Mouse (Mus musculus) layer of hippocampus, adult 11-12 months (tissue): ENCODE measurements at regions not wholly inside any gene's neighbourhood (a gene's known extent, or its start where the extent isn't known, plus 50 kb on each side); places are given as distances from the start of the nearest gene placed in this dataset.

Source experiments
- DNase-seq: peaks from one replicate; pipeline ENCODE4 v3.0.0; 2022; ENCODE audit warnings: low spot score

- no peak for DNase-seq
Measured at GRCm38 (mm10) chr13:28754207-28754606, 199.3 kb downstream of the Sox4 start.

DNA sequence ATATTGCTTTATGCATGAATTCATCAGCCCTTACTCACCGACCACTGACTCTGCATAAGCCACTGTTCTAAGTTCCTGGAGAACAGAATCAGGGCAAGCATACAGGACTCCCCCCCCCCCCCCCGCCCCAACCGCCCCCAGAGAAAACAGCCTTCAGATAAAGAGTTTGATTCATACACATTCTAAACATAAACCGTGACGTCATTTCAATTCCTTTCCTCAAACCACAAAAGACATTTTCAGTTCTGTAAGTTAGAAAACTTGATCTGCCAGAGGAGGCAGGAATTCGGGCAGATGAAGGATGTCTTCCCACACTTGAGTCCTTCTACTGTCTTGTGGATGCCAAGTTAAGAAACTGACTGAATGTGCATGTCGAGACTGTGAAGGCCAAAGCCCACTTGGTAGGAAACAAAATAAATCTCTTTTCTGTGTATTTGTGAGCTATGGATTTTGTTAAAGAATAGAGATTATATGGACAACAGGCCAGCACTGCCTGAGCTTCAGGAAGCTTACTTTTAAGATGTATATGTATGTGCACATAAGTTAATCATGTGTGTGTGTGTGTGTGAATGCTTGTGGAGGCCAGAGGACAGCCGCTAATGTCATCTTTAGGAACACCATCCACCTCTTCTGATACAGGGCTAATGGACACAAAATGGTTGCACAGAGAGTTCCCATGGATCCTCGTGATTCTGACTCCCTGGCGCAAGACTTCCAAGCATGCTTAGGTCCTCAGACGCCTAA is 202.4 kb downstream of the Sox4 start:
- DNase-seq, result no peak

DNA sequence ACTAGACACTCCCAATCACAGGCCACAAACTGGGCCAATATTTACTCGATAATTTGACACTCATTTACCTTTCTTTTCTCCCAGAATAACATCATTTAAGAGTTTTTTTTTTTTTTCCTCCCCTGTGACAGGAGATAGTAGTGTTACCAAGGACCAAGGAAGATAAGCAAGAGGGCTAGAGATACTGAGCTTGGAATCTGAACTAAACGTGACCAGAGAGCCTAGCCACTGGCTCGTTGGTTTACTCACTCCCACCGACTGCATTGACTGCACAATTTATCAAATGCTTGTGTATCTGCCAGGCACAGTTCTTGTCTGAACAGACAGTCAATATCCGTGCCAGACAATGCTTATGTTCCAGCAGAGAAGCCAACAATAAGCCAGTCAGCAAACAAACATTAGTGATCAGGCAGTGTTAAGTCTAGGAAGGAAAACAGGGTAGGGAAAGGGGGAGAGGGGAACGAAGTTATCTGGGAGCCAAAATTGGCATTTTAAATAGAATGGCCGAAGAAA is 213.3 kb downstream of the Sox4 start:
- no peak for DNase-seq

- no peak for DNase-seq
Measured at GRCm38 (mm10) chr13:28738160-28739100, 215.1 kb downstream of the Sox4 start.

GRCm38 (mm10) chr13:28732475-28732874 is 221.0 kb downstream of the Sox4 start:
- no peak for DNase-seq

- DNase-seq, result no peak
Measured at GRCm38 (mm10) chr13:28732036-28732435, 221.5 kb downstream of the Sox4 start.

- no peak for DNase-seq
Measured at GRCm38 (mm10) chr13:28730059-28730580, 223.4 kb downstream of the Sox4 start.

GRCm38 (mm10) chr13:28728768-28729167 is 224.7 kb downstream of the Sox4 start:
- no peak for DNase-seq

- DNase-seq, result no peak
Measured at GRCm38 (mm10) chr13:28724300-28724699, 229.2 kb downstream of the Sox4 start.

DNA sequence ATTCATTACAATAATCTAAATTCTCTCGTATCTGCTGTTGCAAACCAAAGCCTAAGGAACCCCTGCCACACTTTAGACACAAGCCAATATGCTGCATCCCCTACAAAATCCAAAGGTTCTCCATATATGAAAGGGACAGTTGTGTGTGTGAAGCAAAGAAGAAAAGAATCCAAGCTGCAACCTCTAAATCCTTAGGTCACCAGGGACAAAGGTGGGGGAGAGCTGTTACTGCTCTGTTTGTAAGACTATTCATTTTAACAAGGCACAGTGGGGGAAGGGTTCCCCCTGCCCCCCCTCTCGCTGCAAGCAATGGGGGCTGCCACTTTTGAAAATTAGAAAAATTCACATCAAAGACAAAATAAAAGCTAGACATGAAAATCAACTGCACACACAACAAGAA is 231.4 kb downstream of the Sox4 start:
- no peak for DNase-seq

DNA sequence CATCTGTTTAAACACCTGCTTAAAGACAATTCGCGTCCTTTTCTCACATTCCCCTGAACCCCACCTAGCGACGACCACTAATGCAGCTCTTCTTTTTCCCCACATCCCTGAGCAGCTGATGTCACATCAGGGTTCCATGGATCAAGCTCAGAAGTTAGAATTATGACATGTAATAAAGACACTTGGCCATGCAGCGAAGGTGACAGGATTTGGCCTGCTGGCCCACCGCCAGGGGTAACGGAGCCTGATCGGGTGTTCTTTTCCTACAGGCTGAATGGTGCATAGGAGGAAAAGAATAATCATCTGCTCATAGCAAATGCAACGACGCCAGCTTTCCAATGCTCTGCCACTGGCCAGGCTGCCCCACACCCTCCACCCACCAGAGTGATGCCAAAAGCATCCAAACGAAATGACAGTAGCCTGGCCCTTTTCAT is 231.9 kb downstream of the Sox4 start:
- DNase-seq, result peak; percentile 6

- peak; percentile 5 for DNase-seq
Measured at GRCm38 (mm10) chr13:28720639-28721239, 232.8 kb downstream of the Sox4 start.

GRCm38 (mm10) chr13:28720169-28720568 is 233.3 kb downstream of the Sox4 start:
- DNase-seq, result no peak

- no peak for DNase-seq
Measured at GRCm38 (mm10) chr13:28718868-28719265, 234.6 kb downstream of the Sox4 start.

DNA sequence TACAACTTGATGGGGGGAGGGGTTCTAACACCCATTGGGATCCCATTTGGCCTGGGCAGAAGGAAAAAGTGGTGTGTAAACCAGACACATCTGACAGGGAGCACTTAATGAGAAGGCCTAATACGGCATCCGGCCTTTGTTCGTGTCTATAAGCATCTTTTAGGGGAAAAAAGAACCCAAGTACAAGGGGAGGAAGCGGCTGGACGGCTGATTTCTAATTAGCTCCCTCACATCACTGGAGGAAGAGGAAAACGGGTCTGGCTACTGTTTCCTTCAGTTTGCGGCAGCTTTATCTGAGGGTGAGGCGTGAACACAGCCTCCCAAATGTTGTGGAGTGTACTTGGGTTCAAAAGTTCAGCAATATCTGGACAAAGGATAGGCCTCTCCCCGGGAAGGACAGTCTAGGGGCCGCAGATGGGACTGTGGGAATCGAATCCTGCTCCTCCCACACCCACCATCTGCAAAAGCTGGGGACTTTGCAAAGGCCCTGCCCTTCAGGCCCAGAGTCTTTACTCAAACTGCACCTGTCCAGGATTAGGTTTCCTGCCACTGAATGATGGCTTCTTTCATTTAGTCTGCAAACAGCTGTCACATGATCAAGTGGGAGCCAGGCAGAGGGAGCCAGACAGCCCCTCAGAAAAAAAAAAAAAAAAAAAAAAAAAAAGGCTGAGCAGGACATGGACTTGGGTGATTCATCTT is 235.2 kb downstream of the Sox4 start:
- DNase-seq, result no peak

GRCm38 (mm10) chr13:28717404-28717803 is 236.1 kb downstream of the Sox4 start:
- DNase-seq, result no peak

DNA sequence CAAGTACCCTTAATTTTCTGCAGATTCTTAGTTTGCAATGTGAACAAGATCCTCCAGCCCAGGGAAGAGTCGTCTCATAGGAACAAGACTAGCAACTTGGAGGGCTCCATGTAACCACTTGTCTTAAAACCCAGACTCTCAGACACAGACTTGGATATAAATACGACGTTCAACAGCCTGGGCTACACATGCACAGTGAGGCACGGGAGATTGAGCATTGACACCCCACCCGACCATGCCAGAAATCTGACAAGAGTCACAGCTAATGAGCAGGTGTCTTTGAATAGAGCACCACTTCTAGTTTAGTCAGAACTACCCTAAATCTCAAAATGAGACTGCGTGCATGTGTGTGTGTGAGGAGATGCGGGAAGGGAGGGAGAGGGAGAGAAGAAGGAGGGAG is 243.5 kb downstream of the Sox4 start:
- DNase-seq, result no peak

DNA sequence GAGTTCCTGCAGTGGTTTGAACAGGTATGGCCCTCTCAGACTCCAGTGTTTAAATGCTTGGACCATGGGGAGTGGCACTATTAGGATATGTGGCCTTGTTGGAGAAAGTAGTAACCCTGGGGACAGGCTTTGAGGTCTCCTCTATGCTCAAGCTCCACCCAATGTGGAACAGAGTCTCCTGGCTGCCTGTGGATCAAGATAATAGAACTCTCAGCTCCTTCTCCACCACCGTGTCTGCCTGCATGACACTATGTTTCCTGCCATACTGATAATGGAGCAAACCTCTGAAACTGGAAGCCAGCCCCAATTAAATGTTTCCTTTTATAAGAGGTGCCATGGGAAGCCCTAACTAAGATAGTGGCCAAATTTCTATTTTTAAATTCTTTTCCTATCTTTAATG is 252.2 kb downstream of the Sox4 start:
- no peak for DNase-seq

DNA sequence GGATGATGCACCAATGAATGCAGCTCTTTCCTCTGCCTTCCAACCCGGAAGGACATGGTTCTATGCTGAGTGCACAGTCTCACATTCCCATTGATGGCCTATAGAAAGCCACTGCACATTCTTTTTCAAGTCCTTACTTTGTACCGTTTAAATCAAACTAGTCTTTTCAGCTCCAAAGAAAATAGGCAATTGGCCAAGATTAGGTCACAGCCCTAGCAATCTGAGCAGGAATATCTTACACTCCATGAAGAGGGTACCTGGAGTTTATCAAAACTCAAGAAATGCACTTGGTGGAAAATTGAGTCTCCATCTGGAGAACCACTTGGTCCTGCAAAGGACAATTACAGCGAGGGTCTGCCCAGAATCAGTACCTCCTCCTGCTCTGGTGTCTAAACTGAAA is 253.4 kb downstream of the Sox4 start:
- DNase-seq, result no peak

GRCm38 (mm10) chr13:28699490-28700032 is 254.0 kb downstream of the Sox4 start:
- no peak for DNase-seq
